Mouse (Mus musculus) heart, postnatal 0 days (tissue): Measurements from ENCODE around the gene 0610012G03Rik. TPM values are rescaled to one million over a fixed set of nuclear protein-coding genes. Genes with fewer than 3 reads are reported as not detected.
"Not testable (repeated sequence)": the region's sequence is repeated elsewhere in the genome, so short reads cannot be mapped to it uniquely, and the experiment has no call there.

Experiments
- ATAC-seq: fragments of 200-750 bp; cut with Nextera tagmentation; 2 replicates; pipeline ENCODE4 v1.8.0; 2017; ENCODE audit warnings: low read depth, moderate number of reproducible peaks, moderate library complexity; ENCODE audit not compliant: insufficient read depth
- DNase-seq: peaks from one replicate; pipeline ENCODE4 v3.0.0-alpha.2; 2016; ENCODE audit warnings: low spot score
- H3K27ac ChIP-seq: fragments of 300-500 bp; sonication (generic); 2 replicates; pipeline ENCODE4 v1.5.1; 2014; ENCODE audit warnings: low read depth, mild to moderate bottlenecking
- H3K27me3 ChIP-seq: fragments of 300-500 bp; sonication (generic); 2 replicates; pipeline ENCODE4 v1.6.1; 2014; ENCODE audit warnings: low read length, mixed read lengths; ENCODE audit not compliant: control insufficient read depth, insufficient read depth
- H3K36me3 ChIP-seq: fragments of 300-500 bp; sonication (generic); replicated peaks from 2 replicates; pipeline ENCODE4 v1.6.1; 2014; ENCODE audit warnings: low read length, mixed read lengths; ENCODE audit not compliant: control insufficient read depth, insufficient read depth
- H3K4me1 ChIP-seq: fragments of 300-500 bp; sonication (generic); 2 replicates; pipeline ENCODE4 v1.6.1; 2014; ENCODE audit warnings: antibody characterized with exemption; ENCODE audit not compliant: control insufficient read depth, insufficient read depth
- H3K4me2 ChIP-seq: fragments of 300-500 bp; sonication (generic); 2 replicates; pipeline ENCODE4 v1.6.1; 2014; ENCODE audit warnings: low read depth, mild to moderate bottlenecking, low read length, moderate library complexity
- H3K4me3 ChIP-seq: fragments of 300-500 bp; sonication (generic); 2 replicates; pipeline ENCODE4 v1.5.1; 2014; ENCODE audit warnings: low read depth, low read length
- H3K9ac ChIP-seq: fragments of 300-500 bp; sonication (generic); replicated peaks from 2 replicates; pipeline ENCODE4 v1.6.1; 2014; ENCODE audit warnings: low read depth, low read length, mixed read lengths
- H3K9me3 ChIP-seq: fragments of 300-500 bp; sonication (generic); replicated peaks from 2 replicates; pipeline ENCODE4 v1.6.1; 2016; ENCODE audit warnings: low read length; ENCODE audit not compliant: control insufficient read depth
- CTCF ChIP-seq: IDR thresholded peaks from 2 replicates; pipeline ENCODE4 v1.5.1; 2016; ENCODE audit warnings: antibody characterized with exemption, control low read depth, low read depth
- EP300 ChIP-seq: IDR thresholded peaks from 2 replicates; pipeline ENCODE4 v1.6.1; 2016; ENCODE audit warnings: antibody characterized with exemption, low read depth
- WGBS: fragments of 180-500 bp; shearing (Covaris S2); extraction: QIAGEN DNeasy Blood & Tissue Kit; methylation state at CpG from one replicate; pipeline ENCODE4 v1.1.7; 2014; 5-methylcytosine and 5-hydroxymethylcytosine counted together
- polyA plus RNA-seq: library from polyadenylated mRNA; unstranded; fragments of >200 nt; fragmentation: Nextera tagmentation; extraction: Ambion mirVana; gene quantifications from 2 replicates; pipeline ENCODE4 v1.2.1, GENCODE M21; 2015
- total RNA-seq: library from RNA; depleted of rRNA; stranded (reverse); fragments of >200 nt; gene quantifications from 2 replicates; pipeline ENCODE4 v1.2.3, GENCODE M21; 2014; ENCODE audit warnings: low replicate concordance

0610012G03Rik gene
- total and polyA plus RNA-seq, 2 experiments from 2014 or later = 171 to 175 TPM

- 64% methylated on average over 3 of the region's 3 CpGs for WGBS
- H3K4me2 ChIP-seq = no peak overlapping the region
- peaks cover 40% of the 10 kb centered on the region for H3K36me3 ChIP-seq
- no peaks in the 10 kb centered on the region for H3K27me3 ChIP-seq
- DNase-seq (no peak), ATAC-seq (no peak)
- H3K4me1 ChIP-seq = no peaks in the 10 kb centered on the region
- TF ChIP-seq EP300 = no peak
- no peak for TF ChIP-seq CTCF
- no peak overlapping the region for H3K4me3 ChIP-seq
- H3K9ac ChIP-seq = no peak overlapping the region
- H3K27ac ChIP-seq = no peak overlapping the region
- no peaks in the 10 kb centered on the region for H3K9me3 ChIP-seq
Observed at GRCm38 (mm10) chr16:31979501-31979900, 31.2 kb upstream of the 0610012G03Rik start.

GRCm38 (mm10) chr16:31975258-31975657, 27.0 kb upstream of the 0610012G03Rik start:
- no peak overlapping the region for H3K4me3 ChIP-seq
- H3K27me3 ChIP-seq = no peaks in the 10 kb centered on the region
- H3K4me2 ChIP-seq = no peak overlapping the region
- no peak overlapping the region for H3K9ac ChIP-seq
- WGBS = 82% methylated on average over 4 of the region's 4 CpGs
- H3K27ac ChIP-seq = no peak overlapping the region
- peaks cover 65% of the 10 kb centered on the region for H3K36me3 ChIP-seq
- ATAC-seq = no peak
- TF ChIP-seq EP300 (no peak), CTCF (no peak)
- H3K4me1 ChIP-seq = no peaks in the 10 kb centered on the region
- DNase-seq = no peak
- no peaks in the 10 kb centered on the region for H3K9me3 ChIP-seq

GRCm38 (mm10) chr16:31963224-31963623, 14.9 kb upstream of the 0610012G03Rik start:
- H3K9me3 ChIP-seq = no peaks in the 10 kb centered on the region
- DNase-seq (no peak), ATAC-seq (no peak)
- H3K4me2 ChIP-seq = no peak overlapping the region
- no peaks in the 10 kb centered on the region for H3K27me3 ChIP-seq
- H3K27ac ChIP-seq = no peak overlapping the region
- H3K4me1 ChIP-seq = no peaks in the 10 kb centered on the region
- H3K4me3 ChIP-seq = no peak overlapping the region
- no peak for TF ChIP-seq EP300
- no peak for TF ChIP-seq CTCF
- 92% methylated on average over 7 of the region's 7 CpGs for WGBS
- peaks cover 63% of the 10 kb centered on the region for H3K36me3 ChIP-seq
- no peak overlapping the region for H3K9ac ChIP-seq

GRCm38 (mm10) chr16:31947901-31948316, 385 bp downstream of the 0610012G03Rik start:
- DNase-seq (peak; percentile 22), ATAC-seq (no peak; the same call in 1 of the 2 replicates)
- H3K4me2 ChIP-seq = peak overlapping the region; percentile 98
- H3K4me3 ChIP-seq = peak overlapping the region; percentile 83
- no peaks in the 10 kb centered on the region for H3K27me3 ChIP-seq
- H3K9ac ChIP-seq = peak overlapping the region; percentile 89
- under 1% methylated on average over 38 of the region's 38 CpGs for WGBS
- no peaks in the 10 kb centered on the region for H3K9me3 ChIP-seq
- TF ChIP-seq CTCF (no peak), EP300 (no peak)
- H3K27ac ChIP-seq = peak overlapping the region; percentile 96
- peaks cover 14% of the 10 kb centered on the region; the same call in 1 of the 2 replicates for H3K36me3 ChIP-seq
- peaks cover 23% of the 10 kb centered on the region for H3K4me1 ChIP-seq

- Histone ChIP-seq H3K4me3 (peak overlapping the region; percentile 83), H3K27ac (peak overlapping the region; percentile 96), H3K4me2 (peak overlapping the region; percentile 98), H3K9me3 (no peaks in the 10 kb centered on the region), H3K36me3 (peaks cover 14% of the 10 kb centered on the region; the same call in 1 of the 2 replicates), H3K27me3 (no peaks in the 10 kb centered on the region), H3K9ac (peak overlapping the region; percentile 89), H3K4me1 (peaks cover 23% of the 10 kb centered on the region)
- 17% methylated on average over 8 of the region's 8 CpGs for WGBS
- TF ChIP-seq EP300 (no peak), CTCF (no peak)
- ATAC-seq (no peak), DNase-seq (peak; percentile 21)
Observed at GRCm38 (mm10) chr16:31947333-31947732, 961 bp downstream of the 0610012G03Rik start.

DNA sequence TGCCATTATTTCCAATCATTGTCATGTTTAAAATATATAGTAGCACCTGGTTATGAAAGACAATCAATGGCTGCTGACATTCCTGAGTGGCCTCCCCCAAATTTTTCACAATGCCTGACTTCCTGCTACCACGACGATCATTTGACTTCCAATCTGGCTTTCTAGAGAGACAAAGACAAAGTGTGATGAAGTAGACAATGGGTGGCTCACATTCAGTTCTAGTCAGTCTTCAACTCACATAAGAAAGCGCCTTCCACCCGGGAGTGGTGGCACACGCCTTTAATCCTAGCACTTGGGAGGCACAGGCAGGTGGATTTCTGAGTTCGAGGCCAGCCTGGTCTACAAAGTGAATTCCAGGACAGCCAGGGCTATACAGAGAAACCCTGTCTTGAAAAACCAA, 2.3 kb downstream of the 0610012G03Rik start:
- H3K36me3 ChIP-seq, H3K27ac ChIP-seq, H3K4me3 ChIP-seq, H3K27me3 ChIP-seq, H3K9me3 ChIP-seq, DNase-seq, ATAC-seq, H3K9ac ChIP-seq: not testable (repeated sequence)
- Histone ChIP-seq H3K4me1 (peaks cover 23% of the 10 kb centered on the region), H3K4me2 (peak overlapping the region; percentile 98)
- WGBS = 81% methylated on average over 6 of the region's 6 CpGs
